Mouse (Mus musculus) forebrain, embryonic 15.5 days (tissue): ENCODE data around the gene 1700029J07Rik. TPM values are rescaled to one million over a fixed set of nuclear protein-coding genes. Genes with fewer than 3 reads are reported as not detected.

ENCODE experiments used
- polyA plus RNA-seq: library from polyadenylated mRNA; unstranded; fragments of >200 nt; fragmentation: Nextera tagmentation; extraction: Ambion mirVana; gene quantifications from 2 replicates; pipeline ENCODE4 v1.2.1, GENCODE M21; 2015

Gene 1700029J07Rik
- polyA plus RNA-seq, 1 experiment from 2014 or later: 4.4 TPM

Other genes starting within 250 kb of the 1700029J07Rik start
- gene Pdlim3, start 89.8 kb downstream of the 1700029J07Rik start, polyA plus RNA-seq: 4.2 and 5.2 TPM in 2 replicates
- 0.38 TPM in 1 of 2 replicates, not detected in the other for gene Ccdc110, start 40.6 kb downstream of the 1700029J07Rik start, polyA plus RNA-seq
- gene Ufsp2, start 276 bp upstream of the 1700029J07Rik start, polyA plus RNA-seq: 60.3 and 60.9 TPM in 2 replicates
- gene Lrp2bp, start 24.1 kb upstream of the 1700029J07Rik start, polyA plus RNA-seq: 0.42 and 0.45 TPM in 2 replicates
- 24.7 and 29.6 TPM in 2 replicates for gene Ankrd37, start 30.5 kb upstream of the 1700029J07Rik start, polyA plus RNA-seq
- 23.1 and 24.3 TPM in 2 replicates for gene Cfap97, start 176.5 kb upstream of the 1700029J07Rik start, polyA plus RNA-seq
- 4.8 and 5.7 TPM in 2 replicates for gene Snx25, start 176.9 kb upstream of the 1700029J07Rik start, polyA plus RNA-seq
- gene Slc25a4, start 236.0 kb upstream of the 1700029J07Rik start, polyA plus RNA-seq: 656 and 691 TPM in 2 replicates